Mouse (Mus musculus): ENCODE data around the gene Nudt17. TPM values are rescaled to one million over a fixed set of nuclear protein-coding genes. Genes with fewer than 3 reads are reported as not detected.
A peak's percentile ranks its signal among the peaks of the same experiment; 100 is the strongest.
"Not testable (repeated sequence)": the region's sequence is repeated elsewhere in the genome, so short reads cannot be mapped to it uniquely, and the experiment has no call there.

Nudt17 gene
- polyA plus RNA-seq, 1 experiment from 2014 or later = 16.3 TPM

DNA sequence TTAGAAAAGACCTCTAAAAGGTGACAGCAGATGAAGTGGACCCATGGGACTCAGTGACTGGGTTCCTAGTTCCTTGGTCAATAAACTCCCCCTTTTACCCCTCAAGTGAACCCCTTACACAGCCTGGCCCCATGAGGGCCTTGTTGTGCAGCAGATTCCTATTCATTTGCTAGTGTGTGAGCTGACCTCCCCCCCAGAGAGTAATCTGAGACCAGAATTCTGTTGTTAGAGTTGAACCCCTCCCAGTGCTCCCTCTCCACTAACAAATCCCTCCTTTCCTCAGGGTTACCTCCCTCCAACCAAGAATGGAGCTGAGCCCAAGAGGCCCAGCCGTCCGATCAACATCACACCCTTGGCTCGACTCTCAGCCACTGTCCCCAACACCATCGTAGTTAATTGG, 7.4 kb downstream of the Nudt17 start:
- Histone ChIP-seq H3K9me3 (replicated peaks) (no peaks in the 10 kb centered on the region), H3K4me3 (replicated peaks) (no peak overlapping the region), H3K27ac (replicated peaks) (no peak overlapping the region), H3K9ac (no peak overlapping the region), H3K36me3 (peaks cover 62% of the 10 kb centered on the region), H3K27me3 (no peaks in the 10 kb centered on the region), H3K4me2 (replicated peaks) (no peak overlapping the region), H3K4me1 (peaks cover 22% of the 10 kb centered on the region)
- WGBS = 83% methylated on average over 4 of the region's 4 CpGs
- ATAC-seq (ENCODE audit: insufficient number of reproducible peaks, low FRiP score, low TSS enrichment, low read depth) = no peak

DNA sequence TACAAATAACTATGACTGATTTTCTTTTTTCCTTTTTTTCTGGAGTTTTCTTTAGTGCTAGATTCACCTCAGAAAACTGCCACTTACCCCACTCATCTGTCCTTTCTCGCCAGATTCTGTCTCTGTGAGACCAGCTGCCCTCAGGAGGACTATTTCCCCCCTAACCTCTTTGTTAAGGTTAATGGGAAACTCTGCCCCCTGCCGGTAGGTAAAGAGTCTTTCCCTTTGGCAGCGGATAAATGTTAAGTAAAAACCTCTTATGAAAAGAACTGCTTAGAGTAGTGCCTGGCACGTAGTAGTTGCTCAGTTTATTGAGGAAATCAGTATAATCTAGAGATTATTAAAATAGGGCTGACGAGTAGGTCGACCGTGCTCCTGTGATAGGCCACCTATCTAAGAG, 8.0 kb downstream of the Nudt17 start:
- Histone ChIP-seq H3K27ac (replicated peaks) (no peak overlapping the region), H3K9me3 (replicated peaks) (no peaks in the 10 kb centered on the region), H3K4me1 (peaks cover 27% of the 10 kb centered on the region), H3K4me3 (replicated peaks) (no peak overlapping the region), H3K27me3 (no peaks in the 10 kb centered on the region), H3K4me2 (replicated peaks) (no peak overlapping the region), H3K36me3 (peaks cover 57% of the 10 kb centered on the region), H3K9ac (no peak overlapping the region)
- no peak for ATAC-seq (ENCODE audit: insufficient number of reproducible peaks, low FRiP score, low TSS enrichment, low read depth)
- 56% methylated on average over 7 of the region's 7 CpGs for WGBS

DNA sequence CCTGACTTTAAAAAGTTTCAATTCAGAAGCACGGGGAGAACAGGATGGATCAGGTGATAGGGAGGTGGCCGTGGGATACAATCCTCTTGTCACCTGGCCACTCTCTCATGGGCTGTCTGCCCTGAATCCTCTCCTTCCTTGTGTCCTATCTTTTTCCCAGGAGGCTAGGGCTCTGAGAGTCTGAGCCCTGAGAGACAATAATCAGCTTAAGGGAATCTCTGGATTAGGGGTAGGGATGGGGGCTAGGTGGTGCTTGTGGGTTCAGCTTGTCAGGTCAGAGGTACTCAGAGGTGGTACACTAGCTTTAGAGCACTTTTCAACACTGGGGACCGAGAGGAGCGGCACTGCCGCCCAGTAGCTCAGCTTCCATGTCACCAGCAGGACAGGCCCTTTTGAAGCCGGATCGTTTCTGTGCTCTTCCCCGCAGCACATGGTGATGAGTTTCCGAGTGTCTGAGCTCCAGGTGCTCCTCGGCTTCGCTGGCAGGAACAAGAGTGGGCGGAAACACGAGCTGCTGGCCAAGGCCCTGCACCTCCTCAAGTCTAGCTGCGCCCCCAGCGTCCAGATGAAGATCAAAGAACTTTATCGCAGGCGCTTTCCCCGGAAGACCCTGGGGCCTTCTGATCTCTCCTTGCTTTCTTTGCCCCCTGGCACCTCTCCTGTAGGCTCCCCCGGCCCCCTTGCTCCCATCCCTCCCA, 9.2 kb downstream of the Nudt17 start:
- no peak overlapping the region for H3K9ac ChIP-seq
- no peak overlapping the region for H3K27ac ChIP-seq (replicated peaks)
- peaks cover 27% of the 10 kb centered on the region for H3K4me1 ChIP-seq
- no peaks in the 10 kb centered on the region for H3K27me3 ChIP-seq
- no peak overlapping the region for H3K4me2 ChIP-seq (replicated peaks)
- H3K36me3 ChIP-seq = peaks cover 45% of the 10 kb centered on the region
- 44% methylated on average over 19 of the region's 19 CpGs for WGBS
- no peaks in the 10 kb centered on the region for H3K9me3 ChIP-seq (replicated peaks)
- no peak for ATAC-seq (ENCODE audit: insufficient number of reproducible peaks, low FRiP score, low TSS enrichment, low read depth)
- no peak overlapping the region for H3K4me3 ChIP-seq (replicated peaks)

DNA sequence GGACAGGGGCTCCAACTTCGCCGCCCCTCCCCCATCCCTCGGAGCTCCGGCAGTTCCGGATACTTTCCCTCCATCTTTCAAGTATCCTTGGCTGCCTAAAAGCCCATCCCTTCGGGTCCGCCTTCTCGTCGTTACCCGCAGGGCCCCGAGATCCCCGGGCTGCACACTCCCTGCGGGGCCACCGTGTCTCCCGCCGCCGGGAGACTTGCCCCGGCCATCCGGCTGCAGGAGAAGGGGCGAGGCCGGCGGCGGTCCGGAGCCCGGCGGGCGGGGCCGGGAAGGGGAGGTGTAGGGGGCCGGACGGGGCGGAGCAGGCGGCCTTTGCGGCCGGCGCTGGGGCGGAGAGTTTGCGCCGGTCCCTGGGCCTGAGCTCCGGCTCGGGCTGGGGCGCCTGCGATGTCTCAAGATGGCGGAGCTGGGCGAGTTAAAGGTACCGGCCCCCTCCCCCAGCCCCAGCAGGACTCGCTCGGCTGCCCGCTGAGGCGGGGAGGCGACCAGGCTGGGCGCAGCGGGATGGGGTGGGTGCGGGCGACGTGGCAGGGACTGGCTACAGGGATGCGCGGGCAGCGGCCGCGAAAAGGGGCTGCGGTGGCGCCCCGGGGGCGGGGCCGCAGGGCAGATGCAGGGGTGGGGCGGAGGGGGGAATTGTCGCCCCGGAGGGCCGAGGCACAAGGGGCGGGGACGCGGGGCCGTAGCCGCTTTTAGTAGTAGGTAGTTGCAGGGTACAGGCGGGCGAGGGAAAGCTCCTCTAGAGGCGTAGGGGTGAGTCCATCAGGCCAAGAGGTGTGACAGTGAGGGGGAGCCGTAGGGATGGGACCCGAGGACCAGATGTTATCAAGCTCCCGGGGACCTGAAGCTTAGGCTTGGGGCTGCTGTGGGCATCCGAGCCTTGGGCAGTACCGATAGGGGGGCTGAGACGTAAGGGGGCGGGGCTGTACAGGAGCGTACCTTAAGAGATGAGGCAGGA, 11.3 kb downstream of the Nudt17 start:
- peaks cover 27% of the 10 kb centered on the region for H3K36me3 ChIP-seq
- H3K4me2 ChIP-seq (replicated peaks) = peak overlapping the region; percentile 84
- peak overlapping the region; percentile 91 for H3K27ac ChIP-seq (replicated peaks)
- peaks cover 30% of the 10 kb centered on the region for H3K4me1 ChIP-seq
- H3K4me3 ChIP-seq (replicated peaks) = peak overlapping the region; percentile 91
- H3K27me3 ChIP-seq = no peaks in the 10 kb centered on the region
- WGBS = under 1% methylated on average over 79 of the region's 85 CpGs
- peak; percentile 96 for ATAC-seq (ENCODE audit: insufficient number of reproducible peaks, low FRiP score, low TSS enrichment, low read depth)
- no peaks in the 10 kb centered on the region for H3K9me3 ChIP-seq (replicated peaks)
- peak overlapping the region; percentile 86 for H3K9ac ChIP-seq

DNA sequence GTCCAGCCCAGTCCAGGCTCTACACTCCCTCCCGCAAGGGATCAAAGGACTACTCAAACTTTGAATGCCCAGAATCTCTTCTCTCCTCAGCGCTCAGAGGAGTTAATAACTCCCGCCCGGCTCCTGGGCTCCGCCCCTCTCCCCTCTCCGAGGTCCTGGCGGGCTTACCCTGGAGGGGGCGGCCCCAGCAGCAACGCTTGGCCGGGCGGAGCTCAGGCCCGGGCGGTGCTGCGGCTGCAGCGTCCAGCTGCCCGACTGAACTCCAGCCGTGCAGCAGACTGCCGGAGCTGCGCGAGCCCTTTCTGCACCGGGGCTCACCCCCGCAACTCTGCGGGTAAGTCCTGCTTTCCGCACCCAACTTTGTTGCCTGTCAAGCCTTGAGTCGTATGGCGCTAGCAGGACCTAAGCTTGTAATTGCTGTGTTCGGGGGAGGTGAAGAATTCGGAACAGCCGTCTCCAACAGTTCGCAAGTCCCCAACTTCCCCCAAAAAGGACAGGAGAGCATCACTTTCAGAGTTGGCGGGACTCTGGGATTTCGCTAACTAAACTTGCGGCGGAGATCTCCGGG, 12.1 kb downstream of the Nudt17 start, which contains the start of gene Pias3:
TSS of gene Pias3 (plus strand) at position 187 of the 568 bp plus-strand sequence.
- ATAC-seq (ENCODE audit: insufficient number of reproducible peaks, low FRiP score, low TSS enrichment, low read depth) = peak; percentile 84
- Histone ChIP-seq H3K27ac (replicated peaks) (peak within 1 kb of the TSS; percentile 91), H3K36me3 (peaks cover 19% of the 10 kb centered on the region), H3K4me2 (replicated peaks) (peak within 1 kb of the TSS; percentile 84), H3K9me3 (replicated peaks) (no peaks in the 10 kb centered on the region), H3K4me1 (peaks cover 30% of the 10 kb centered on the region), H3K4me3 (replicated peaks) (peak within 1 kb of the TSS; percentile 91), H3K9ac (peak within 1 kb of the TSS; percentile 86), H3K27me3 (no peaks in the 10 kb centered on the region)
- under 1% methylated on average over 35 of the region's 35 CpGs for WGBS

DNA sequence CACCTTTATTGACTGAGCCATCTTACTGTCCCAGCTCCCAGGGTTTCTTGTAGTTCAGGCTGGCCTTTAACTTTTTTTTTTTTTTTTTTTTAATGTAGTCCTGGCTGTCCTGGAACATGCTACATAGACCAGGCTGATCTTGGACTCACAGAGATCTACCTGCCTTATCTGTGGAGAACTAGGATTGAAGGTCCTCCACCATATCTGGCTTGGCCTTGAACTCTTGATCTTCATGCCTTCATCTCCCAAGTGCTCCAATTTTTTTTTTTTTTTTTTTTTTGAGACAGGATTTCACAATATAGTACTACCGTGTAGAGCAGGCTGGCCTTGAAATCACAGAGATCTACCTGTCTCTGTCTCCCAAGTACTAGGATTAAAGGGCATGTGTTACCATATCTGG, 14.8 kb downstream of the Nudt17 start:
- WGBS = 65% methylated on average over 1 of the region's 1 CpGs
- Histone ChIP-seq H3K9ac (no peak overlapping the region), H3K4me2 (replicated peaks) (no peak overlapping the region), H3K4me1 (peaks cover 21% of the 10 kb centered on the region), H3K27me3 (no peaks in the 10 kb centered on the region), H3K9me3 (replicated peaks) (no peaks in the 10 kb centered on the region), H3K4me3 (replicated peaks) (no peak overlapping the region), H3K36me3 (no peaks in the 10 kb centered on the region), H3K27ac (replicated peaks) (no peak overlapping the region)
- no peak for ATAC-seq (ENCODE audit: insufficient number of reproducible peaks, low FRiP score, low TSS enrichment, low read depth)

DNA sequence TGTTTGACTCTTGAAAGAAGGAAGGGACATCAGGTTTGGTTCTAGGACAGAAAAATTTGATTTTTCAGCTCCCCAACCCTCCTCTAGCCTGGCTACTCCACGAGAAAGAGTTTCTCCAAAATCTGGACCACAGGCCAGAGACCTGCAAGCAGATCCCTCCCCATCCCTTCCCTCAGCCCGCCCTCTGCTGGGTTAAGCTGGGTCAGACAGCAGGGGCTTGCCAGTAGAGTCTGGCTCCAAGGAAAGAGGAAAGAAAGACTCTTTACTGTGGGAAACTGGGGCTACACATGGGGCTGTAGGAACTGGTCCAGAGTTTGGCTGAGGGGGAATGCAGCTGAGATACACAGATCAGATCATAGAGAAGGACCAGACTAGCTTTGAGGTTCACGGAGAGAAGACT, 15.9 kb downstream of the Nudt17 start:
- H3K27ac ChIP-seq (replicated peaks) = no peak overlapping the region
- no peaks in the 10 kb centered on the region for H3K27me3 ChIP-seq
- no peak overlapping the region for H3K4me3 ChIP-seq (replicated peaks)
- ATAC-seq (ENCODE audit: insufficient number of reproducible peaks, low FRiP score, low TSS enrichment, low read depth) = no peak
- H3K9me3 ChIP-seq (replicated peaks) = no peaks in the 10 kb centered on the region
- H3K36me3 ChIP-seq = no peaks in the 10 kb centered on the region
- peaks cover 10% of the 10 kb centered on the region for H3K4me1 ChIP-seq
- no peak overlapping the region for H3K9ac ChIP-seq
- H3K4me2 ChIP-seq (replicated peaks) = no peak overlapping the region
- WGBS = 15% methylated on average over 3 of the region's 3 CpGs

DNA sequence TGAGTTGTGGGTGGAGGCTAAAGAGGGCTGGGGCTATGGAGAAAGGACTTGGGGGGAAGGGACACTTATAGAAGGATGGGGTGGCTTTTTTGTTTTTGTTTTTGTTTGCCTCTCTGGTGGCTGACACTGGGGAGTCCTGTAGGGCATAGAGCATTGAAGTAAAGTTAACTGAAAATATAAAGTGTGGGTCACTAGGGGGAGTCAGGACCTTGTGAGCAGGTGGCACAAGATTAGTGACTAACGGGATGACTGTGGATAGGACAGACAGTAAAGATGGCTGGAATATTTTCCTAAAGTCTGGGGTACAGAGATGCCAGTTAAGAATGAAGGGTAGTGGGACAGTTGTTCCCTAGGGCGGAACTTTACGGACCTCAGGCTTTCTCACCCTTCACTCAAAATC, 18.1 kb downstream of the Nudt17 start:
- no peak for ATAC-seq (ENCODE audit: insufficient number of reproducible peaks, low FRiP score, low TSS enrichment, low read depth)
- H3K36me3 ChIP-seq = no peaks in the 10 kb centered on the region
- H3K9ac ChIP-seq = no peak overlapping the region
- H3K27ac ChIP-seq (replicated peaks) = no peak overlapping the region
- H3K9me3 ChIP-seq (replicated peaks) = no peaks in the 10 kb centered on the region
- no peak overlapping the region for H3K4me3 ChIP-seq (replicated peaks)
- WGBS = 60% methylated on average over 3 of the region's 3 CpGs
- 0 out of 2 replicates have a peak, but pooled peaks cover 3% of the 10 kb centered on the region for H3K4me1 ChIP-seq
- no peak overlapping the region for H3K4me2 ChIP-seq (replicated peaks)
- no peaks in the 10 kb centered on the region for H3K27me3 ChIP-seq

DNA sequence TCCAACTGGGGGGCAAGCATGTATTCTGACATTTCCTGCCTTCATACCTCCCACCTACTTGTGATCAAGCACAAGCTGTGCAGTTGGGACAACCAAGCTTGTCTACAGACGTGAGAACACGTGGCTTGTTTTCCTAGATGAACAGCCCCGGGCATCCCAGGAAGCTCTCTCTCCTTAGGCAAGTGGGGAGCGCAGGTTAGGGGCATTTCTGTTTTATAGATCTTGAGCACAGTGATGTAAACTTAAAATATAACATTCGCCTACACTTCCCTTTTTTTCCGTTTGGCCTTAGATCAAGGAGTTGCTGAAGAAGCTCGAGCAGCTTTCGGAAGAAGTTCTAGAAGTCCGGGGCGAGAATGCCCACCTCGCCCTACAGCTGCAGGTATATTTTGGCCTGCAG, 19.5 kb downstream of the Nudt17 start:
- no peak overlapping the region for H3K27ac ChIP-seq (replicated peaks)
- no peak overlapping the region for H3K4me3 ChIP-seq (replicated peaks)
- no peak overlapping the region for H3K9ac ChIP-seq
- peaks cover 6% of the 10 kb centered on the region for H3K27me3 ChIP-seq
- no peaks in the 10 kb centered on the region for H3K36me3 ChIP-seq
- H3K4me1 ChIP-seq = peaks cover 15% of the 10 kb centered on the region
- WGBS = 75% methylated on average over 11 of the region's 11 CpGs
- H3K4me2 ChIP-seq (replicated peaks) = no peak overlapping the region
- no peak for ATAC-seq (ENCODE audit: insufficient number of reproducible peaks, low FRiP score, low TSS enrichment, low read depth)
- H3K9me3 ChIP-seq (replicated peaks) = no peaks in the 10 kb centered on the region

DNA sequence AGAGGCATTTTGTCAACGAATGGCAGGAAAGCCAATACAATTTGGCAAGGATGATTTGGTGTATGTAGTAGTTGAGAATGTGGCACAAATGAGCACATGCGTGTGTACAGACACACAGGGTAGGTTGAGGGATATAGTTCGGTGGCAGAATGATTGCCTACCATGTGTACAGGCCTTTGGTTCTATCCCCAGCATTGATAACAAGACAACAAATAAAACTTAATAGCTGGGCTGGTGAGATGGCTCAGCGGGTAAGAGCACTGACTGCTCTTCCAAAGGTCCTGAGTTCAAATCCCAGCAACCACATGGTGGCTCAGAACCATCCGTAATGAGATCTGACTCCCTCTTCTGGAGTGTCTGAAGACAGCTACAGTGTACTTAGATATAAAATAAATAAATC, 22.3 kb downstream of the Nudt17 start:
- peaks cover 14% of the 10 kb centered on the region for H3K4me1 ChIP-seq
- WGBS = 90% methylated on average over 5 of the region's 5 CpGs
- not testable (repeated sequence) for H3K36me3 ChIP-seq; H3K4me2 ChIP-seq (replicated peaks); H3K27ac ChIP-seq (replicated peaks); ATAC-seq (ENCODE audit: insufficient number of reproducible peaks, low FRiP score, low TSS enrichment, low read depth); H3K9ac ChIP-seq; H3K4me3 ChIP-seq (replicated peaks); H3K9me3 ChIP-seq (replicated peaks)
- peaks cover 11% of the 10 kb centered on the region for H3K27me3 ChIP-seq

DNA sequence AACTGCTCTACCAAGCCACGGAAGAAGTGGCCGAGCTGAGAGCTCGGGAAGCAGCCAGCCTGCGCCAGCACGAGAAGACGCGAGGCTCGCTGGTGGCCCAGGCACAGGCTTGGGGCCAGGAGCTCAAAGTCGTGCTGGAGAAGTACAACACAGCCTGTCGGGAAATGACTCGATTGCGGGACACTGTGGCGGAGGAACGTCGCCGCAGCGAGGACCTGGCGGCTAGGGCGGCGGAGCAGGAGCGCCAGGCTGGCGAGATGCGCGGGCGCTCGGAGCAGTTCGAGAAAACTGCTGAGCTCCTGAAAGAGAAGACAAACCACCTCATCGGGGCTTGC, 23.6 kb downstream of the Nudt17 start:
- peaks cover 12% of the 10 kb centered on the region for H3K27me3 ChIP-seq
- no peaks in the 10 kb centered on the region for H3K9me3 ChIP-seq (replicated peaks)

More for the DNA sequence above, 23.6 kb downstream of the Nudt17 start:
- Histone ChIP-seq H3K4me1 (peaks cover 14% of the 10 kb centered on the region), H3K27ac (replicated peaks) (no peak overlapping the region), H3K9ac (no peak overlapping the region), H3K4me3 (replicated peaks) (peak overlapping the region; percentile 21), H3K4me2 (replicated peaks) (peak overlapping the region; percentile 47), H3K36me3 (no peaks in the 10 kb centered on the region)
- WGBS = 33% methylated on average over 28 of the region's 28 CpGs
- no peak for ATAC-seq (ENCODE audit: insufficient number of reproducible peaks, low FRiP score, low TSS enrichment, low read depth)

All from embryonic facial prominence, embryonic 15.5 days (tissue).